Mouse (Mus musculus): ENCODE data around the gene F930015N05Rik.

Gene F930015N05Rik

GRCm38 (mm10) chr11:64436412-64436727 is at the start of gene F930015N05Rik:
TSS of gene F930015N05Rik (minus strand) at chr11:64436653.
- no peak for DNase-seq

- no peak for DNase-seq
Measured at GRCm38 (mm10) chr11:64481445-64481844, 45.0 kb upstream of the F930015N05Rik start.

- no peak for DNase-seq
Measured at GRCm38 (mm10) chr11:64473679-64474078, 37.2 kb upstream of the F930015N05Rik start.

- DNase-seq, result no peak
Measured at GRCm38 (mm10) chr11:64470689-64471088, 34.2 kb upstream of the F930015N05Rik start.

- no peak for DNase-seq
Measured at GRCm38 (mm10) chr11:64468737-64469136, 32.3 kb upstream of the F930015N05Rik start.

- DNase-seq, result no peak
Measured at GRCm38 (mm10) chr11:64461746-64462145, 25.3 kb upstream of the F930015N05Rik start.

- DNase-seq, result peak; percentile 7
Measured at GRCm38 (mm10) chr11:64448586-64449315, 12.3 kb upstream of the F930015N05Rik start.

GRCm38 (mm10) chr11:64445227-64445626 is 8.8 kb upstream of the F930015N05Rik start:
- DNase-seq, result no peak

- DNase-seq, result no peak
Measured at GRCm38 (mm10) chr11:64442701-64443100, 6.2 kb upstream of the F930015N05Rik start.

GRCm38 (mm10) chr11:64442119-64442518 is 5.7 kb upstream of the F930015N05Rik start:
- peak; percentile 69 for DNase-seq

- no peak for DNase-seq
Measured at GRCm38 (mm10) chr11:64438909-64439308, 2.5 kb upstream of the F930015N05Rik start.

GRCm38 (mm10) chr11:64437721-64438120 is 1.3 kb upstream of the F930015N05Rik start:
- no peak for DNase-seq

- no peak for DNase-seq
Measured at GRCm38 (mm10) chr11:64436791-64437298, 392 bp upstream of the F930015N05Rik start.

- peak; percentile 5 for DNase-seq
Measured at GRCm38 (mm10) chr11:64435546-64436411, 674 bp downstream of the F930015N05Rik start.

- peak; percentile 46 for DNase-seq
Measured at GRCm38 (mm10) chr11:64434611-64435545, 1.6 kb downstream of the F930015N05Rik start, which contains the start of gene Hs3st3a1. TSS of gene Hs3st3a1 (plus strand) at chr11:64435332.

- no peak for DNase-seq
Measured at GRCm38 (mm10) chr11:64418969-64419368, 17.5 kb downstream of the F930015N05Rik start.

- DNase-seq, result no peak
Measured at GRCm38 (mm10) chr11:64400534-64401093, 35.8 kb downstream of the F930015N05Rik start.

GRCm38 (mm10) chr11:64397612-64398011 is 38.8 kb downstream of the F930015N05Rik start:
- DNase-seq, result no peak

GRCm38 (mm10) chr11:64396949-64397348 is 39.5 kb downstream of the F930015N05Rik start:
- DNase-seq, result no peak

- no peak for DNase-seq
Measured at GRCm38 (mm10) chr11:64396331-64396881, 40.0 kb downstream of the F930015N05Rik start.

- no peak for DNase-seq
Measured at GRCm38 (mm10) chr11:64386333-64386732, 50.1 kb downstream of the F930015N05Rik start.
